Mouse (Mus musculus) kidney, adult 2 months (tissue): ENCODE results near the gene Ttc29.

Experiments used
- CTCF ChIP-seq: fragments of 200-500 bp; conservative IDR thresholded peaks from 2 replicates; pipeline ENCODE4 v1.5.1; 2011; ENCODE audit warnings: low read depth, mild to moderate bottlenecking, control low read depth, low read length, moderate library complexity, mixed read lengths; ENCODE audit not compliant: insufficient read depth, insufficient read length
- POLR2A ChIP-seq: fragments of 200-500 bp; IDR thresholded peaks from one replicate; pipeline ENCODE4 v1.6.1; 2011; ENCODE audit warnings: low read depth, low read length, control low read depth

DNA sequence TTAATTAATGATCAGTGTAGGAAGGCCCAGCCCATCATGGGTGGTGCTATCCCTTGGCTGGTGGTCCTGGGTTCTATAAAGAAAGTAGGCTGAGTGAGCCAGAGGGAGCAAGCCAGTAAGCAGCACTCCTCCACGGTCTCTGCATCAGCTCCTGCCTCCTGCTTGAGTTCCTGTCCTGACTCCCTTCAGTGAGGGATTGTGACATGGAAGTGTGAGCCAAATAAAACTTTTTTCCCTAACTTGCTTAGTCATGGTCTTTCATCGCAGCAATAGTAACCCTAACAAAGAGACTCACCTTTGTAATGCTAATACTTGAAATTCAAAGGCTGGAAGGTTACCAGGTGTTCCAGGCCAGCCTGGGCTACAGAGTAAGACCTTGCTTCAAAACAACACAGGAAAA is 71.7 kb downstream of the Ttc29 start:
- TF ChIP-seq CTCF (no peak), POLR2A (no peak)
